Mouse (Mus musculus): ENCODE data around the gene Amh.
"Not testable (repeated sequence)": the region's sequence is repeated elsewhere in the genome, so short reads cannot be mapped to it uniquely, and the experiment has no call there.

Gene Amh

GRCm38 (mm10) chr10:80808099-80808984 is 3.3 kb downstream of the Amh start:
- peak; percentile 49 to 59 for DNase-seq

- peak; percentile 43 to 62 for DNase-seq
Observed at GRCm38 (mm10) chr10:80808985-80809632, 4.1 kb downstream of the Amh start.

GRCm38 (mm10) chr10:80810084-80810483 is 5.0 kb downstream of the Amh start:
- peak; percentile 40 to 45 for DNase-seq

- DNase-seq: no peak
Observed at GRCm38 (mm10) chr10:80812391-80813041, 7.5 kb downstream of the Amh start.

GRCm38 (mm10) chr10:80813366-80813765 is 8.3 kb downstream of the Amh start, which contains the start of gene Jsrp1:
TSS of gene Jsrp1 (minus strand) at chr10:80813498.
- no peak for DNase-seq

- DNase-seq: no peak
Observed at GRCm38 (mm10) chr10:80814800-80815199, 9.8 kb downstream of the Amh start.

- not testable (repeated sequence) for DNase-seq
Observed at GRCm38 (mm10) chr10:80816303-80816702, 11.3 kb downstream of the Amh start.

GRCm38 (mm10) chr10:80817164-80817563 is 12.1 kb downstream of the Amh start:
- no peak for DNase-seq

GRCm38 (mm10) chr10:80817955-80818354 is 12.9 kb downstream of the Amh start:
- not testable (repeated sequence) for DNase-seq

GRCm38 (mm10) chr10:80818599-80819281 is 13.7 kb downstream of the Amh start:
- DNase-seq: no peak

- no peak for DNase-seq
Observed at GRCm38 (mm10) chr10:80819406-80819805, 14.4 kb downstream of the Amh start.

GRCm38 (mm10) chr10:80821991-80822390 is 16.9 kb downstream of the Amh start:
- no peak for DNase-seq

GRCm38 (mm10) chr10:80822528-80822927 is 17.5 kb downstream of the Amh start:
- no peak for DNase-seq

GRCm38 (mm10) chr10:80823316-80823715 is 18.3 kb downstream of the Amh start:
- DNase-seq: no peak

GRCm38 (mm10) chr10:80823847-80824643 is 19.0 kb downstream of the Amh start:
- DNase-seq: no peak

- DNase-seq: no peak
Observed at GRCm38 (mm10) chr10:80824827-80825226, 19.8 kb downstream of the Amh start.

- peak; percentile 98 to 99 for DNase-seq
Observed at GRCm38 (mm10) chr10:80826151-80827062, 21.4 kb downstream of the Amh start, which contains the start of gene Oaz1. TSS of gene Oaz1 (plus strand) at chr10:80826656.

GRCm38 (mm10) chr10:80827063-80827869 is 22.2 kb downstream of the Amh start:
- DNase-seq: no peak

GRCm38 (mm10) chr10:80827870-80828420 is 22.9 kb downstream of the Amh start:
- no peak for DNase-seq
